ENCODE assay signal across 8 mouse cellular contexts in genomic region chr6:98843598-98843997, GRCm38 (mm10).
DNase-seq lines count a peak whose midpoint lies in the region.

No protein-coding gene starts in this region.

- DNase-seq in heart, adult 11 months: peak; percentile 87
- no peak for DNase-seq in heart, adult 9 months (ENCODE audit: low spot score in 2 of 2)
- DNase-seq in adrenal gland, postnatal 14 days: peak; percentile 27
- peak; percentile 14 to 27 for DNase-seq in heart, postnatal 14 days
- peak; percentile 53 for DNase-seq in skeletal muscle tissue, adult 2 months (ENCODE audit: low read depth, low spot score)
- no peak for DNase-seq in kidney, adult 18-20 months
- DNase-seq in yolk sac, embryonic 10.5 days (ENCODE audit: low spot score): no peak
- DNase-seq in cerebellum, adult 11 months: no peak

- intact Hi-C loops in heart, postnatal 14 days (cut with DNase I): no loop called here

Comparison
In these comparisons a context has a peak if more than half of its experiments do, and no peak if none do; other contexts are left out.
1. DNase-seq: peak in heart, adult 11 months (single experiment), adrenal gland, postnatal 14 days (single experiment), heart, postnatal 14 days (2 of 2) and skeletal muscle tissue, adult 2 months (single experiment); none in heart, adult 9 months (0 of 2), kidney, adult 18-20 months (single experiment), yolk sac, embryonic 10.5 days (single experiment) and cerebellum, adult 11 months (single experiment).